Mouse (Mus musculus) leukemia stem cell, adult 10-12 weeks (primary cell): Measurements from ENCODE around the gene Lce1c. TPM values are rescaled to one million over a fixed set of nuclear protein-coding genes. Genes with fewer than 3 reads are reported as not detected.

Experiments
- polyA plus RNA-seq: library from polyadenylated mRNA; stranded (reverse); fragments of >175 nt; gene quantifications from 2 replicates; pipeline ENCODE4 v1.2.3, GENCODE M21; 2012; ENCODE audit warnings: low replicate concordance

Lce1c gene
- not detected in 2 replicates for polyA plus RNA-seq

GRCm38 (mm10) chr3:92678947-92679346 is at the start of gene Lce1c:
Gene Lce1c (plus strand): TSS chr3:92679247.

GRCm38 (mm10) chr3:92648207-92648606 is 30.8 kb upstream of the Lce1c start, which contains the start of gene Lce1a1:
Gene Lce1a1 (minus strand): TSS chr3:92648307.

GRCm38 (mm10) chr3:92656826-92657225 is 22.2 kb upstream of the Lce1c start, which contains the start of gene Lce1b:
Gene Lce1b (minus strand): TSS chr3:92656926.

GRCm38 (mm10) chr3:92670215-92670614 is 8.8 kb upstream of the Lce1c start, which contains the start of gene Lce1a2:
Gene Lce1a2 (minus strand): TSS chr3:92670315.

GRCm38 (mm10) chr3:92687110-92687509 is 8.1 kb downstream of the Lce1c start, which contains the start of gene Lce1d:
Gene Lce1d (minus strand): TSS chr3:92687210.

GRCm38 (mm10) chr3:92708974-92709373 is 29.9 kb downstream of the Lce1c start, which contains the start of gene Lce1e:
Gene Lce1e (minus strand): TSS chr3:92709074.

GRCm38 (mm10) chr3:92720250-92720649 is 41.2 kb downstream of the Lce1c start, which contains the start of gene Lce1f:
Gene Lce1f (minus strand): TSS chr3:92720350.

Other genes with a start within 250 kb of the Lce1c start
- 16.3 and 26.7 TPM in 2 replicates for gene Gm9774, start 249.8 kb upstream of the Lce1c start, polyA plus RNA-seq
- not detected in 2 replicates for gene Sprr2k, start 246.7 kb upstream of the Lce1c start, polyA plus RNA-seq
- gene Sprr1b, start 240.5 kb upstream of the Lce1c start, polyA plus RNA-seq = not detected in 2 replicates
- not detected in 2 replicates for gene Sprr3, start 220.5 kb upstream of the Lce1c start, polyA plus RNA-seq
- gene Sprr1a, start 193.4 kb upstream of the Lce1c start, polyA plus RNA-seq = not detected in 2 replicates
- gene Sprr4, start 178.8 kb upstream of the Lce1c start, polyA plus RNA-seq = not detected in 2 replicates
- not detected in 2 replicates for gene 2310046K23Rik, start 144.7 kb upstream of the Lce1c start, polyA plus RNA-seq
- not detected in 2 replicates for gene Ivl, start 105.5 kb upstream of the Lce1c start, polyA plus RNA-seq
- gene Smcp, start 90.2 kb upstream of the Lce1c start, polyA plus RNA-seq = not detected in 2 replicates
- not detected in 2 replicates for gene 2210017I01Rik, start 71.8 kb upstream of the Lce1c start, polyA plus RNA-seq
- gene Lce6a, start 57.6 kb upstream of the Lce1c start, polyA plus RNA-seq = not detected in 2 replicates
- gene Lce1a1, start 30.9 kb upstream of the Lce1c start, polyA plus RNA-seq = not detected in 2 replicates
- not detected in 2 replicates for gene Lce1b, start 22.3 kb upstream of the Lce1c start, polyA plus RNA-seq
- not detected in 2 replicates for gene Lce1a2, start 8.9 kb upstream of the Lce1c start, polyA plus RNA-seq
- not detected in 2 replicates for gene Lce1d, start 8.0 kb downstream of the Lce1c start, polyA plus RNA-seq
- gene Lce1e, start 29.8 kb downstream of the Lce1c start, polyA plus RNA-seq = not detected in 2 replicates
- gene Lce1f, start 41.1 kb downstream of the Lce1c start, polyA plus RNA-seq = not detected in 2 replicates
- gene Gm38119, start 59.8 kb downstream of the Lce1c start, polyA plus RNA-seq = not detected in 2 replicates
- not detected in 2 replicates for gene Lce1g, start 73.1 kb downstream of the Lce1c start, polyA plus RNA-seq
- gene Lce1h, start 85.8 kb downstream of the Lce1c start, polyA plus RNA-seq = not detected in 2 replicates
- gene Lce1i, start 99.7 kb downstream of the Lce1c start, polyA plus RNA-seq = not detected in 2 replicates
- gene Lce1j, start 111.3 kb downstream of the Lce1c start, polyA plus RNA-seq = not detected in 2 replicates
- not detected in 2 replicates for gene Lce1k, start 128.6 kb downstream of the Lce1c start, polyA plus RNA-seq
- not detected in 2 replicates for gene Kprp, start 148.0 kb downstream of the Lce1c start, polyA plus RNA-seq
- not detected in 2 replicates for gene Lce1l, start 172.0 kb downstream of the Lce1c start, polyA plus RNA-seq
- gene 2310050C09Rik, start 191.0 kb downstream of the Lce1c start, polyA plus RNA-seq = not detected in 2 replicates
- not detected in 2 replicates for gene Lce3a, start 247.0 kb downstream of the Lce1c start, polyA plus RNA-seq